Mouse (Mus musculus): Measurements from ENCODE around the gene Slc1a2. TPM values are rescaled to one million over a fixed set of nuclear protein-coding genes. Genes with fewer than 3 reads are reported as not detected.

Slc1a2 gene
- polyA plus RNA-seq, 1 experiment from 2014 or later: 0.32 TPM

- Histone ChIP-seq H3K27me3 (ENCODE audit: control insufficient read depth, insufficient read depth, low read length) (no peaks in the 10 kb centered on the region), H3K9ac (ENCODE audit: low read length) (no peak overlapping the region), H3K4me2 (ENCODE audit: low read length) (no peak overlapping the region), H3K4me3 (ENCODE audit: control insufficient read depth in 1 of 2, insufficient read depth in 1 of 2, low read depth in 1 of 2, low read length in 2 of 2) (no peak overlapping the region), H3K27ac (replicated peaks in 1 of 2; ENCODE audit: control insufficient read depth in 1 of 2, insufficient read depth in 1 of 2, low read depth in 2 of 2, low read length in 2 of 2) (no peak overlapping the region), H3K36me3 (ENCODE audit: control insufficient read depth, insufficient read depth, low read length) (peaks cover 61% of the 10 kb centered on the region), H3K4me1 (ENCODE audit: control insufficient read depth in 2 of 2, insufficient read depth in 2 of 2, low read length in 2 of 2) (no peaks in the 10 kb centered on the region), H3K9me3 (ENCODE audit: control insufficient read depth, low read length) (no peaks in the 10 kb centered on the region)
- ATAC-seq (ENCODE audit: insufficient number of reproducible peaks, insufficient read depth, low FRiP score, low read depth): no peak
- 90% methylated on average over 6 of the region's 6 CpGs for WGBS
Observed at GRCm38 (mm10) chr2:102822036-102822435, 163.6 kb downstream of the Slc1a2 start.

- no peak overlapping the region for H3K27ac ChIP-seq (replicated peaks in 1 of 2; ENCODE audit: control insufficient read depth in 1 of 2, insufficient read depth in 1 of 2, low read depth in 2 of 2, low read length in 2 of 2)
- no peaks in the 10 kb centered on the region for H3K9me3 ChIP-seq (ENCODE audit: control insufficient read depth, low read length)
- no peak overlapping the region for H3K9ac ChIP-seq (ENCODE audit: low read length)
- H3K4me1 ChIP-seq (ENCODE audit: control insufficient read depth in 2 of 2, insufficient read depth in 2 of 2, low read length in 2 of 2): no peaks in the 10 kb centered on the region
- H3K4me2 ChIP-seq (ENCODE audit: low read length): no peak overlapping the region
- no peaks in the 10 kb centered on the region for H3K27me3 ChIP-seq (ENCODE audit: control insufficient read depth, insufficient read depth, low read length)
- 92% methylated on average over 9 of the region's 9 CpGs for WGBS
- no peak for ATAC-seq (ENCODE audit: insufficient number of reproducible peaks, insufficient read depth, low FRiP score, low read depth)
- H3K4me3 ChIP-seq (ENCODE audit: control insufficient read depth in 1 of 2, insufficient read depth in 1 of 2, low read depth in 1 of 2, low read length in 2 of 2): no peak overlapping the region
- peaks cover 55% of the 10 kb centered on the region for H3K36me3 ChIP-seq (ENCODE audit: control insufficient read depth, insufficient read depth, low read length)
Observed at GRCm38 (mm10) chr2:102825961-102826633, 167.6 kb downstream of the Slc1a2 start.

GRCm38 (mm10) chr2:102827841-102828240, 169.4 kb downstream of the Slc1a2 start:
- H3K4me1 ChIP-seq (ENCODE audit: control insufficient read depth in 2 of 2, insufficient read depth in 2 of 2, low read length in 2 of 2): no peaks in the 10 kb centered on the region
- no peak overlapping the region for H3K4me3 ChIP-seq (ENCODE audit: control insufficient read depth in 1 of 2, insufficient read depth in 1 of 2, low read depth in 1 of 2, low read length in 2 of 2)
- no peaks in the 10 kb centered on the region for H3K27me3 ChIP-seq (ENCODE audit: control insufficient read depth, insufficient read depth, low read length)
- no peak overlapping the region for H3K9ac ChIP-seq (ENCODE audit: low read length)
- H3K27ac ChIP-seq (replicated peaks in 1 of 2; ENCODE audit: control insufficient read depth in 1 of 2, insufficient read depth in 1 of 2, low read depth in 2 of 2, low read length in 2 of 2): no peak overlapping the region
- no peaks in the 10 kb centered on the region for H3K9me3 ChIP-seq (ENCODE audit: control insufficient read depth, low read length)
- WGBS: 83% methylated on average over 1 of the region's 1 CpGs
- ATAC-seq (ENCODE audit: insufficient number of reproducible peaks, insufficient read depth, low FRiP score, low read depth): no peak
- H3K4me2 ChIP-seq (ENCODE audit: low read length): no peak overlapping the region
- peaks cover 40% of the 10 kb centered on the region for H3K36me3 ChIP-seq (ENCODE audit: control insufficient read depth, insufficient read depth, low read length)

- no peak overlapping the region for H3K27ac ChIP-seq (replicated peaks in 1 of 2; ENCODE audit: control insufficient read depth in 1 of 2, insufficient read depth in 1 of 2, low read depth in 2 of 2, low read length in 2 of 2)
- no peaks in the 10 kb centered on the region for H3K9me3 ChIP-seq (ENCODE audit: control insufficient read depth, low read length)
- ATAC-seq (ENCODE audit: insufficient number of reproducible peaks, insufficient read depth, low FRiP score, low read depth): no peak
- WGBS: 94% methylated on average over 7 of the region's 7 CpGs
- peaks cover 36% of the 10 kb centered on the region for H3K36me3 ChIP-seq (ENCODE audit: control insufficient read depth, insufficient read depth, low read length)
- H3K27me3 ChIP-seq (ENCODE audit: control insufficient read depth, insufficient read depth, low read length): no peaks in the 10 kb centered on the region
- H3K4me3 ChIP-seq (ENCODE audit: control insufficient read depth in 1 of 2, insufficient read depth in 1 of 2, low read depth in 1 of 2, low read length in 2 of 2): no peak overlapping the region
- no peak overlapping the region for H3K4me2 ChIP-seq (ENCODE audit: low read length)
- H3K9ac ChIP-seq (ENCODE audit: low read length): no peak overlapping the region
- H3K4me1 ChIP-seq (ENCODE audit: control insufficient read depth in 2 of 2, insufficient read depth in 2 of 2, low read length in 2 of 2): no peaks in the 10 kb centered on the region
Observed at GRCm38 (mm10) chr2:102828381-102828780, 169.9 kb downstream of the Slc1a2 start.

- Histone ChIP-seq H3K9me3 (ENCODE audit: control insufficient read depth, low read length) (no peaks in the 10 kb centered on the region), H3K4me1 (ENCODE audit: control insufficient read depth in 2 of 2, insufficient read depth in 2 of 2, low read length in 2 of 2) (no peaks in the 10 kb centered on the region), H3K4me2 (ENCODE audit: low read length) (no peak overlapping the region), H3K36me3 (ENCODE audit: control insufficient read depth, insufficient read depth, low read length) (peaks cover 28% of the 10 kb centered on the region), H3K4me3 (ENCODE audit: control insufficient read depth in 1 of 2, insufficient read depth in 1 of 2, low read depth in 1 of 2, low read length in 2 of 2) (no peak overlapping the region), H3K27ac (replicated peaks in 1 of 2; ENCODE audit: control insufficient read depth in 1 of 2, insufficient read depth in 1 of 2, low read depth in 2 of 2, low read length in 2 of 2) (no peak overlapping the region), H3K27me3 (ENCODE audit: control insufficient read depth, insufficient read depth, low read length) (no peaks in the 10 kb centered on the region), H3K9ac (ENCODE audit: low read length) (no peak overlapping the region)
- 81% methylated on average over 3 of the region's 3 CpGs for WGBS
- ATAC-seq (ENCODE audit: insufficient number of reproducible peaks, insufficient read depth, low FRiP score, low read depth): no peak
Observed at GRCm38 (mm10) chr2:102829201-102829600, 170.7 kb downstream of the Slc1a2 start.

GRCm38 (mm10) chr2:102831547-102831946, 173.1 kb downstream of the Slc1a2 start:
- Histone ChIP-seq H3K4me1 (ENCODE audit: control insufficient read depth in 2 of 2, insufficient read depth in 2 of 2, low read length in 2 of 2) (no peaks in the 10 kb centered on the region), H3K9ac (ENCODE audit: low read length) (no peak overlapping the region), H3K4me2 (ENCODE audit: low read length) (no peak overlapping the region), H3K27ac (replicated peaks in 1 of 2; ENCODE audit: control insufficient read depth in 1 of 2, insufficient read depth in 1 of 2, low read depth in 2 of 2, low read length in 2 of 2) (no peak overlapping the region), H3K27me3 (ENCODE audit: control insufficient read depth, insufficient read depth, low read length) (no peaks in the 10 kb centered on the region), H3K4me3 (ENCODE audit: control insufficient read depth in 1 of 2, insufficient read depth in 1 of 2, low read depth in 1 of 2, low read length in 2 of 2) (no peak overlapping the region), H3K36me3 (ENCODE audit: control insufficient read depth, insufficient read depth, low read length) (peaks cover 14% of the 10 kb centered on the region), H3K9me3 (ENCODE audit: control insufficient read depth, low read length) (no peaks in the 10 kb centered on the region)
- no peak for ATAC-seq (ENCODE audit: insufficient number of reproducible peaks, insufficient read depth, low FRiP score, low read depth)

- no peaks in the 10 kb centered on the region for H3K27me3 ChIP-seq (ENCODE audit: control insufficient read depth, insufficient read depth, low read length)
- no peak overlapping the region for H3K27ac ChIP-seq (replicated peaks in 1 of 2; ENCODE audit: control insufficient read depth in 1 of 2, insufficient read depth in 1 of 2, low read depth in 2 of 2, low read length in 2 of 2)
- no peaks in the 10 kb centered on the region for H3K9me3 ChIP-seq (ENCODE audit: control insufficient read depth, low read length)
- WGBS: 88% methylated on average over 7 of the region's 7 CpGs
- no peak for ATAC-seq (ENCODE audit: insufficient number of reproducible peaks, insufficient read depth, low FRiP score, low read depth)
- peaks cover 20% of the 10 kb centered on the region; the same call in 1 of the 2 replicates for H3K36me3 ChIP-seq (ENCODE audit: control insufficient read depth, insufficient read depth, low read length)
- H3K4me2 ChIP-seq (ENCODE audit: low read length): no peak overlapping the region
- no peak overlapping the region for H3K9ac ChIP-seq (ENCODE audit: low read length)
- H3K4me3 ChIP-seq (ENCODE audit: control insufficient read depth in 1 of 2, insufficient read depth in 1 of 2, low read depth in 1 of 2, low read length in 2 of 2): no peak overlapping the region
- no peaks in the 10 kb centered on the region for H3K4me1 ChIP-seq (ENCODE audit: control insufficient read depth in 2 of 2, insufficient read depth in 2 of 2, low read length in 2 of 2)
Observed at GRCm38 (mm10) chr2:102838179-102838578, 179.7 kb downstream of the Slc1a2 start.

Measured in heart, embryonic 14.5 days (tissue).